Mouse (Mus musculus) liver, embryonic 11.5 days (tissue): Measurements from ENCODE around the gene C2cd4a. TPM values are rescaled to one million over a fixed set of nuclear protein-coding genes. Genes with fewer than 3 reads are reported as not detected.

Experiments used
- ATAC-seq: fragments of 200-750 bp; cut with Nextera tagmentation; replicated peaks from 2 replicates; pipeline ENCODE4 v1.8.0; 2017; ENCODE audit warnings: moderate number of reproducible peaks, mild to moderate bottlenecking, moderate TSS enrichment, moderate library complexity; ENCODE audit not compliant: low FRiP score
- DNase-seq: peaks from one replicate; pipeline ENCODE4 v3.0.0-alpha.2; 2017; ENCODE audit warnings: low spot score
- H3K27ac ChIP-seq: fragments of 300-500 bp; sonication (generic); 2 replicates; pipeline ENCODE4 v1.5.1; 2014; ENCODE audit warnings: mild to moderate bottlenecking, low read depth, low read length, control low read depth
- H3K27me3 ChIP-seq: fragments of 300-500 bp; sonication (generic); replicated peaks from 2 replicates; pipeline ENCODE4 v1.6.1; 2014; ENCODE audit warnings: low read length, mixed read lengths; ENCODE audit not compliant: control insufficient read depth, insufficient read depth
- H3K36me3 ChIP-seq: fragments of 300-500 bp; sonication (generic); 2 replicates; pipeline ENCODE4 v1.6.1; 2014; ENCODE audit warnings: mild to moderate bottlenecking, low read length, moderate library complexity, mixed read lengths; ENCODE audit not compliant: control insufficient read depth, insufficient read depth
- H3K4me1 ChIP-seq: fragments of 300-500 bp; sonication (generic); replicated peaks from 2 replicates; pipeline ENCODE4 v1.6.1; 2014; ENCODE audit warnings: low read length, mixed read lengths; ENCODE audit not compliant: control insufficient read depth, insufficient read depth
- H3K4me2 ChIP-seq: fragments of 300-500 bp; sonication (generic); 2 replicates; pipeline ENCODE4 v1.6.1; 2014; ENCODE audit warnings: mild to moderate bottlenecking, control low read depth, moderate library complexity
- H3K4me3 ChIP-seq: fragments of 300-500 bp; sonication (generic); 2 replicates; pipeline ENCODE4 v1.5.1; 2014; ENCODE audit warnings: low read depth, low read length, control low read depth
- H3K9ac ChIP-seq: fragments of 300-500 bp; sonication (generic); 2 replicates; pipeline ENCODE4 v1.6.1; 2014; ENCODE audit warnings: low read depth, low read length, control low read depth
- H3K9me3 ChIP-seq: fragments of 300-500 bp; sonication (generic); 2 replicates; pipeline ENCODE4 v1.6.1; 2016; ENCODE audit warnings: low read length, inconsistent platforms, mixed read lengths; ENCODE audit not compliant: control insufficient read depth
- WGBS: fragments of 180-500 bp; shearing (Covaris S2); extraction: QIAGEN DNeasy Blood & Tissue Kit; methylation state at CpG from one replicate; pipeline ENCODE4 v1.1.7; 2014; 5-methylcytosine and 5-hydroxymethylcytosine counted together
- polyA plus RNA-seq: library from polyadenylated mRNA; unstranded; fragments of >200 nt; fragmentation: Nextera tagmentation; extraction: Ambion mirVana; gene quantifications from 2 replicates; pipeline ENCODE4 v1.2.1, GENCODE M21; 2014

C2cd4a gene
- polyA plus RNA-seq, 1 experiment from 2014 or later, result 2.6 TPM

DNA sequence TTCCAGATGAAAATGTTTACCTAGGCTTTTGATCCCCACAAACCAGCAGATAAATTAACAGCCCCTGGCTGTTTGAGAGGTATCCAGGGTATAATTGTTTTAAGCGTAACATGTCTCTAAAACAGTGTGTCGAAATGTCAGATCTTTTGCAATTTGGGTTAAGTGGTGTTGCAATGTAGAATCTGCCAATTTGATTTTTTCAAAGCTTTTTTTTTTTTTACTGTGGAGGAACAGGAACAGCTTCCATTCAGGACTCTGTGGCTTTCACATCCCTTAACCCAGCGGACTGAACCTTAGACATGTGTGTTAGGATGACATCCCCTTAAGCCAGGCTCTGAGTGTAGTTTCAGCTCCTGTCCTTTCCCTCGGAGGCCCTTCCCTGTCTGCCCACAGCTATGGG, 12.9 kb upstream of the C2cd4a start:
- DNase-seq (no peak), ATAC-seq (no peak)
- Histone ChIP-seq H3K9ac (no peak overlapping the region), H3K27me3 (no peaks in the 10 kb centered on the region), H3K4me3 (no peak overlapping the region), H3K4me2 (0 out of 2 replicates have a peak overlapping the region, but pooled peaks have one; percentile 14), H3K27ac (no peak overlapping the region), H3K4me1 (peaks cover 18% of the 10 kb centered on the region), H3K36me3 (0 out of 2 replicates have a peak, but pooled peaks cover 4% of the 10 kb centered on the region), H3K9me3 (no peaks in the 10 kb centered on the region)
- 74% methylated on average over 4 of the region's 4 CpGs for WGBS

DNA sequence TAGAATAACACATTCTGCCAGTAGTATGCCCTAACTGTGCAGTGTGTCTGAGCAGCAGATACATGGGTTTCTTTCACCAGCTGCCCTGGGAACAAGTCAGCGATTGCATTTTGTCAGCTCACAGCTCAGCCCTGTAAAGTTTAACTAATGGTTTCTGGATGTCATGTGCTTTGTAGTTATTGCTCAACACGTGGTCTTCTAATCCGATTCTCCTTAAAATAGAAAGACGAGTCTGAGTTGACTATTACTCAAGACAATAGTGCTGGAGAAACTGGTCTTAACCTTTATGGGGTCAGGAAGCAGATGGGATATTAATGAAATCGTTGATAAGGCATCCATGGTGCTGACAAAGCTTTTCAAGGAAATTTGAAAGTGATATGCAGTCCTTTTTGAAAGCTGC, 10.7 kb upstream of the C2cd4a start:
- Histone ChIP-seq H3K27ac (no peak overlapping the region), H3K9me3 (no peaks in the 10 kb centered on the region), H3K36me3 (0 out of 2 replicates have a peak, but pooled peaks cover 4% of the 10 kb centered on the region), H3K4me3 (peak overlapping the region; percentile 26), H3K9ac (peak overlapping the region; percentile 2; the same call in 1 of the 2 replicates), H3K27me3 (no peaks in the 10 kb centered on the region), H3K4me1 (peaks cover 16% of the 10 kb centered on the region), H3K4me2 (peak overlapping the region; percentile 73)
- WGBS, result 32% methylated on average over 5 of the region's 5 CpGs
- ATAC-seq (no peak), DNase-seq (no peak)

DNA sequence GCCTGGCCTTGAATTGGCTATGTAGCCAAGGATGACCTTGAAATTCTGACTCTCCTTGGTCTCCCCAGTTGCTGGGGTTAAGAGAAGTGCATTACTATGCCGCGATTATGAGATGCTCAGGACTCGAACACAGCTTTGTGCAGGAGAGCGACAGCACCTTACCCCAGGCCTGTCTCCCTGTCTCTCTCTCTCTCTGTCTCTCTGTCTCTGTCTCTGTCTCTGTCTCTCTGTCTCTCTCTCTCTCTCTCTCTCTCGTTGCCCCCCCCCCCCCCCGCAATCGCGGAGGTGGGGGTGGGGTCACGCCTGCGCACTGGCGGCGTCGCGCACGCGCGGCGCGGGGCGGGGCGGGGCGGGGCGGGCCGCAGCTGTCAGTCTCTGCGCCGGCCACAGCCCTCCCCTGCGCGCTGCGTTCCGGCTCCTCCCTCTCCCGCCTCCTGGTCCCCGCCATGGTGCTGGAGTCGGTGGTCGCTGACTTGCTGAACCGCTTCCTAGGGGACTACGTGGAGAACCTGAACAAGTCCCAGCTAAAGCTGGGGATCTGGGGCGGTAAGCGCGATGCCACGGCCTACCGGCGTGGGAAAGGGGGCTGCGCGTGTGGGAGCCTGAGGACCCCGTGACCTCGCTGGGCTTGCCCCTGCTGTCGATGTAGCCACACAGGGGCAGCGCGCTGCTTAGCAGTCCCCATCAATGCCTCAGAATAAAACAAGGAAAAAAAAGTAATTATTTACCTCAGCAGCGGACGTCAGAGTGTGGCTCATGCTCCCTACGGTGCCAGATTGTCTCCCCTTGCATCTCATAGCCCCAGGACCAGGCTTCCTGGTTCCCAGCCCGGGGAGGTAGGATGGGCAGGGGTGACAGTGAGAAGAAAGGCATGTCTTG, 8.1 kb upstream of the C2cd4a start, which contains the start of gene Vps13c:
Gene Vps13c, plus strand, starts transcription at position 416 of the 879 bp plus-strand sequence.
- H3K4me1 ChIP-seq, result peaks cover 18% of the 10 kb centered on the region
- H3K4me2 ChIP-seq, result peak within 1 kb of the TSS; percentile 73
- H3K27ac ChIP-seq, result peak within 1 kb of the TSS; percentile 36
- peak within 1 kb of the TSS; percentile 86 for H3K9ac ChIP-seq
- peak within 1 kb of the TSS; percentile 86 for H3K4me3 ChIP-seq
- WGBS, result under 1% methylated on average over 43 of the region's 53 CpGs
- DNase-seq (peak; percentile 87), ATAC-seq (peak; percentile 95)
- H3K9me3 ChIP-seq, result no peaks in the 10 kb centered on the region
- H3K27me3 ChIP-seq, result no peaks in the 10 kb centered on the region
- no peaks in the 10 kb centered on the region for H3K36me3 ChIP-seq

DNA sequence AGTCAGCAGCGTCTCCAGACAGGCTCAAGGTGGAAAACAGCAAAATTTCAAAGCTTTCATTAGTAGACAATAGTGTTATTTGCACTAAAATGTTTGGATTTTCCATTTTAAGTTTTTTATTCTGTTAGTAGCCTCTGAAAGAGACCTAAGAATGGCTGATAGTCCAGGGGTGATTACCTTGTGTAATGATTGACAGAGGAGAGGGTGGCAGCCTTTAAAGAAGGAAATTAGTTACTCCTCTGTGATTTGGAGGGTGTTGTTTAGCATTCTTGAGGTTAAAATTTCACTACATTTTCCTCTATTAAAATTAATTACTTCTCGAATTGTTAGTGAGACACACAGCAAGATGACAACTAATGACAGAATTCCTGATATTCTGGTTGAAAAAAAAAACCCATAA, 5.2 kb upstream of the C2cd4a start:
- Histone ChIP-seq H3K4me1 (peaks cover 14% of the 10 kb centered on the region), H3K4me2 (no peak overlapping the region), H3K27me3 (peaks cover 10% of the 10 kb centered on the region), H3K36me3 (no peaks in the 10 kb centered on the region), H3K9me3 (no peaks in the 10 kb centered on the region), H3K9ac (no peak overlapping the region), H3K4me3 (no peak overlapping the region), H3K27ac (no peak overlapping the region)
- ATAC-seq (no peak), DNase-seq (no peak)
- 78% methylated on average over 2 of the region's 2 CpGs for WGBS

DNA sequence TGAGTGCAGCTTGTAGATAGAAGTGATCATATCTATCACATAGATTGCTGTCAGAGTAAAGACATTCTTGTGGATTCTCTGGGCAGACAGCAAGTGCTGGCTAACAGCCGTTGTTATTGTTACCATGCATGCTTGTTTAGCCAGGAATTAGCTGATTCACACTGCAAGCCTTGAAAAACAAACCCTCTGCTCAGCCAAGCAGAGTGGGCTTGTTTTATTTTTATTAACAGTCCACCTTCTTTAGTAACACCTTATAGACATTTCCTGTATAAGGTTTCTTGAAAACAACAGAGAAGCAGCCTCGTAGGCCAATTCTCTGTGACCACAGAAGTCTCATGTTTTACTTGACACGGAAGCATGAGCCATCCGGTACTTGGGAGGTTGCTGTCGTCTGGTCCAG, 2.4 kb upstream of the C2cd4a start:
- Histone ChIP-seq H3K4me2 (no peak overlapping the region), H3K36me3 (no peaks in the 10 kb centered on the region), H3K27me3 (peaks cover 37% of the 10 kb centered on the region), H3K9ac (no peak overlapping the region), H3K4me3 (no peak overlapping the region), H3K27ac (no peak overlapping the region), H3K9me3 (no peaks in the 10 kb centered on the region), H3K4me1 (peaks cover 13% of the 10 kb centered on the region; the same call in 1 of the 2 replicates)
- 80% methylated on average over 5 of the region's 5 CpGs for WGBS
- DNase-seq, result no peak
- ATAC-seq, result no peak

DNA sequence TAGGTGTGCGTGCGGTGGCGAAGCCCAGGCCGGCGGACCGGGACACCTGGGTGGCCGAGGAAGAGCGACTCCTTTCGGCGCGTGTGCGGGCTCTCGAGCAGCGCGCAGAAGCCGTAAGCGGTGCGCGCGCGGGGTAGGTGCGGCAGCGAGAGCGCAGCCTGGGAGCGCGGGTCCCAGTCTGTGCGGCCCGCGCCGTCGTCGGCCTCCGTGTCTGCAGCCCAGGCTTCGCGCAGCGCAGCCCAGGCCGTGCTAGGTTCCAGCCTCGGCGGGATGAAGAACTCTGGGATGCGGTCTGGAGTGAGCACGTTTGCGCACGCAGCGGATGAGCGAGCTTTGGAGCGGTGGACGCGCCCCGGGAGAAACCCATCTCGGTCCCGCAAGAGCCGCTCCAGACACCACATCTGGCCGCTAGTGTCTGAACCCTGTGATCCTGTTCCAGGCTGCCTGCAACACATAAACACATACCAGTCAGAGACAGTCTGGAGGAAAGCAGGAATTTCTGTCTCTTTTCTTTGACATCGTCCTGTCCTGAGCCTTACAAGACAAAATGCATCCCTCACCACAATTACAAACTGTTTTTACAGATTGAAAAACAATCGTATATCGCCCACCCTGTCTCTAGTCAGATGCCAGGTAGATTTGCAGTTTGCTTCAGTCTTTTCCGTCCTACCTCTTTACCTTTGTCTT, 628 bp downstream of the C2cd4a start:
- ATAC-seq, result peak; percentile 44
- Histone ChIP-seq H3K27ac (no peak overlapping the region), H3K4me3 (peak overlapping the region; percentile 68), H3K27me3 (peaks cover 44% of the 10 kb centered on the region), H3K36me3 (no peaks in the 10 kb centered on the region), H3K9ac (peak overlapping the region; percentile 66), H3K9me3 (no peaks in the 10 kb centered on the region), H3K4me1 (peaks cover 9% of the 10 kb centered on the region; the same call in 1 of the 2 replicates), H3K4me2 (peak overlapping the region; percentile 96)
- WGBS, result 2% methylated on average over 57 of the region's 57 CpGs
- peak; percentile 47 for DNase-seq

DNA sequence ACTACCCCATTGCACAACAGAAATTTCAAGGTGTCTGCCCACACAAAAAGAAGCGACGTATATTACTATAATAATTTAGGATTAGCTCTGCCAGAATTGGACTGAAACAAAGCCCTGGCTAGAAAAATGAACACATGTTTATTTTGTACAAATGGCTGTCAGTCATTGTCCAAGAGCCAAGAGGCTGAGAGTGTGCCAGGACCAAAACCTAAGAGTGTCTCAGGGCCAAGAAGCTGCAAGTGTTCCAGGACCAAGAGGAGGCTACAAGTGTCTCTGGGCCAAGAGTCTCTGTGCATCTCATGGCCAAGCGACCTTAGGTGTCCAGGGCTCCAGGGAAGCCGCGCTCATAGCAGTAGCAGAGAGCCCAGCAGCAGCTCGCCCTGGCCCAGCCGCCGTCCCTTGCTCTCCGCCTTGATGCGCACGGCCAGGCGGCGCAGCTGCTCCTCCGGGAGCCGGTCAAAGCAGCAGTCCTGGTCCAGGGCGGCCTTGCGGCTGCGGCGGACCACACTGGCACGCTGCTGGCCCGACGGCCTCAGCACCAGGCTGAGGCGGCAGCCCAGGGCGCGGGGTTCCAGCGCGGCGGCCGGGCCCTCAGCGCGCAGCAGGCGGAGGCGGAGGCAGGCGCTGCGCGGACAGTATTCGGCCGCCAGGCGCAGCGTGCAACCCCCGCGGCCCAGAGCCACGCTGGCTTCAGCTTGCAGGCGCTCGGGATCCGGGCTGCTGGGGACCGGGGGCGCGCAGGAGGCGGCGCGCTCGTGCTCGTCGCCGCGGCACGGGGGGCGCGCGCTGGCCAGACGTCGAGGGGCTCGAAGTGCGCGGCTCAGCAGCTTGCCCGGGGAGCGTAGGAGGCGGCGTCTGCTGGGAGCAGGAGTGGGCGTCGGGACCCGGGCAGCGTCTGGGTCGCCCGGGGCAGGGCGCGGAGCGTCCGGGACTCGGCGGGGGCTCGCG, 1.4 kb downstream of the C2cd4a start:
- WGBS, result 3% methylated on average over 78 of the region's 84 CpGs
- peaks cover 44% of the 10 kb centered on the region for H3K27me3 ChIP-seq
- no peaks in the 10 kb centered on the region for H3K9me3 ChIP-seq
- DNase-seq (peak; percentile 62), ATAC-seq (peak; percentile 79)
- H3K4me1 ChIP-seq, result peaks cover 9% of the 10 kb centered on the region; the same call in 1 of the 2 replicates
- peak overlapping the region; percentile 96 for H3K4me2 ChIP-seq
- peak overlapping the region; percentile 66 for H3K9ac ChIP-seq
- no peaks in the 10 kb centered on the region for H3K36me3 ChIP-seq
- peak overlapping the region; percentile 68 for H3K4me3 ChIP-seq
- H3K27ac ChIP-seq, result no peak overlapping the region

DNA sequence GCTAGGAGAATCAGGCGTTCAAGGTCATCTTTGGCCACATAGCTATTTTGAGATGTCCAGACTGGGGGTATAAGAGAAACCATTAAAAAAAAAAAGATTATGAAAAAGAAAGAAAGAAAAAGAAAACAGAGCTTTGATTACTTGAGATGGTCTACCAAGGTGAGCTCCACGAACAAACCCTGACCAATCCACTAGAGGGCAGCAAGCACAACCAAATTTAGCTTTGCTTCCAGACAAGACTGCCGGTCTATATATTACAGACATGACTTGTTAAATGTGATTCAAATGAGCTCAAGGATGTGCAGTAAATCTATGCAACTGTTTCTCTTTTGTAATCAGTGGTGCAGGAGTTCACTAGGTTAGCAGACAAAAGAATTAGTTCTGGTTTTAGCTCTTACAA, 3.9 kb downstream of the C2cd4a start:
- 11% methylated on average over 3 of the region's 3 CpGs for WGBS
- DNase-seq, result no peak
- peaks cover 41% of the 10 kb centered on the region for H3K27me3 ChIP-seq
- no peak overlapping the region for H3K27ac ChIP-seq
- H3K9me3 ChIP-seq, result no peaks in the 10 kb centered on the region
- H3K4me3 ChIP-seq, result no peak overlapping the region
- no peaks in the 10 kb centered on the region for H3K36me3 ChIP-seq
- no peak for ATAC-seq
- peaks cover 9% of the 10 kb centered on the region; the same call in 1 of the 2 replicates for H3K4me1 ChIP-seq
- no peak overlapping the region for H3K9ac ChIP-seq
- no peak overlapping the region for H3K4me2 ChIP-seq
